Mouse (Mus musculus): ENCODE results near the gene Pip5k1b. TPM values are rescaled to one million over a fixed set of nuclear protein-coding genes. Genes with fewer than 3 reads are reported as not detected.

The Pip5k1b gene
- polyA plus RNA-seq, 2 experiments: 0.83 to 1.4 TPM

DNA sequence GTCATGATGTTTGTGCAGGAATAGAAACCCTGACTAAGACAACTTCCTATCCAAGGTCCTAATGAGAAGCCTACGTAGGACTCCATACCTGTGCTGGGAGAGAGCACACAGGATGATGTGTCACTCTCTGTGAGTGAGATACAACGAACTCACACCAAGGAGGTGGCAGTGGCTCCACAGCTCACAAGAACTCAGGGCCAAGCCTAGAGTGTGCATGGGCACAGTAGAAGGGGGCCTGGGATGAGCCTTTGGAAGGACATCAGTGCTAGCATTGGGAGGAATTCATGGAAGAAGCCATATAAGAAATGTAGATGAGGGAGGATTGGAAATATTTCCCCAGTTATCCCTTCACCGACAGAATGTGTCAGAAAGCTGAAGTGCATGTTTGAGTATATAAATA, 39.7 kb downstream of the Pip5k1b start:
- H3K9me3 ChIP-seq (ENCODE audit: control insufficient read depth, low read length): no peaks in the 10 kb centered on the region
- H3K27ac ChIP-seq (replicated peaks; ENCODE audit: low read depth, low read length): no peak overlapping the region
- no peak for ATAC-seq (ENCODE audit: low FRiP score, low read depth)
- H3K4me2 ChIP-seq (replicated peaks; ENCODE audit: low read depth, low read length, severe bottlenecking): no peak overlapping the region
- no peaks in the 10 kb centered on the region for H3K36me3 ChIP-seq (ENCODE audit: control insufficient read depth, insufficient read depth, low read length)
- no peak for TF ChIP-seq POLR2A (IDR thresholded peaks at IDR 0.05; ENCODE audit: borderline replicate concordance, extremely low read depth, insufficient read depth, insufficient read length)
- no peaks in the 10 kb centered on the region for H3K4me1 ChIP-seq (ENCODE audit: control insufficient read depth, insufficient read depth, low read length)
- no peak for DNase-seq (ENCODE audit: low spot score)
- no peak overlapping the region for H3K9ac ChIP-seq (ENCODE audit: low read depth, low read length, severe bottlenecking)
- H3K27me3 ChIP-seq (ENCODE audit: control insufficient read depth, insufficient read depth, low read length): no peaks in the 10 kb centered on the region
- H3K4me3 ChIP-seq (replicated peaks; ENCODE audit: low read length): no peak overlapping the region
- WGBS: 75% methylated on average over 3 of the region's 3 CpGs

DNA sequence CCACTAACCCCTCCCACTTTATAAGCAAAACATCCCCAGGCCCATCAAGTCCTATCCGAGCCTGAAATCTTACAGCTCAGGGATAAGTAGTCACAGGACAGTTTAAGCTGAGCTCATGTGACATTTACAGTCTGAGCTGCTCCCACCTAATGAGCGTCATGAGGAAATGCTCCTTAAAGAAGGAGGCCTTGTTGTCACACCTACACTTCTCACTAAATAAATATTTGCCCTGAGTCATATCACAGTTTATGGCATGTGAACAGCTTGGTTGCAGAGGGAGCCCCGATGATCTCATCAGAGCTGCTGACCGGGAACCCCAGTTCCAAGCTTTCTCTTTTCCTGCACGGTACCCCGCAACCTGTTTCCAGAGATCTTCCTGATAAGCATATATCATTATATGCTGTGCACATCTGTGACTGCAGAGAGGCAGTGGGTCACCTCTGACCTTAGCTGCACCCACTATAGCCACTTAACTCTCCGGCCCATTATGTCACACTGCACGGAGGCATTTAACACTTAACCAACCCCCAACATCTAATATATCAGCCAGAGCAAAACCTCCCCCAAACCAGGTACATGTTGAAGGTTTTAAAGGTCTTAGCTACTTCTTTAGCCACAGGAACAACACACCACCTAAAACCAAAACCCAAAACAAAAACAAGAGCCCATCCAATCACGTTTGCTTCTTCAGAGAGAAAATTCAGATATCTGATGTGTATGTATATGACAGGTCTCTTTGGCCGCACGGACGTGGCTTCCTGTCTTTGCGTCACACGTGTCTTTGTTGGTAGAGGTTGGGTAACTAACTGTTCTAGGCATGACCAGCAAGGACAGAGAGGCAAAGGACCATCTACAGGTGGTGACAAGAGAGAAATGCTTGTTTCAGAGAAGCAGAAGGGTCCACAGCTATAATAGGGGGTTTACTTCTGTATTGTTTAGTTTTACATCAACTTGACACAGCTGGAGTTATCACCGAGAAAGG, 40.7 kb downstream of the Pip5k1b start:
- WGBS: 76% methylated on average over 15 of the region's 15 CpGs
- H3K36me3 ChIP-seq (ENCODE audit: control insufficient read depth, insufficient read depth, low read length): no peaks in the 10 kb centered on the region
- H3K4me1 ChIP-seq (ENCODE audit: control insufficient read depth, insufficient read depth, low read length): no peaks in the 10 kb centered on the region
- no peak overlapping the region for H3K9ac ChIP-seq (ENCODE audit: low read depth, low read length, severe bottlenecking)
- H3K27me3 ChIP-seq (ENCODE audit: control insufficient read depth, insufficient read depth, low read length): no peaks in the 10 kb centered on the region
- DNase-seq (ENCODE audit: low spot score) (no peak), ATAC-seq (ENCODE audit: low FRiP score, low read depth) (no peak)
- H3K27ac ChIP-seq (replicated peaks; ENCODE audit: low read depth, low read length): no peak overlapping the region
- H3K9me3 ChIP-seq (ENCODE audit: control insufficient read depth, low read length): no peaks in the 10 kb centered on the region
- H3K4me2 ChIP-seq (replicated peaks; ENCODE audit: low read depth, low read length, severe bottlenecking): no peak overlapping the region
- no peak for TF ChIP-seq POLR2A (IDR thresholded peaks at IDR 0.05; ENCODE audit: borderline replicate concordance, extremely low read depth, insufficient read depth, insufficient read length)
- no peak overlapping the region for H3K4me3 ChIP-seq (replicated peaks; ENCODE audit: low read length)

DNA sequence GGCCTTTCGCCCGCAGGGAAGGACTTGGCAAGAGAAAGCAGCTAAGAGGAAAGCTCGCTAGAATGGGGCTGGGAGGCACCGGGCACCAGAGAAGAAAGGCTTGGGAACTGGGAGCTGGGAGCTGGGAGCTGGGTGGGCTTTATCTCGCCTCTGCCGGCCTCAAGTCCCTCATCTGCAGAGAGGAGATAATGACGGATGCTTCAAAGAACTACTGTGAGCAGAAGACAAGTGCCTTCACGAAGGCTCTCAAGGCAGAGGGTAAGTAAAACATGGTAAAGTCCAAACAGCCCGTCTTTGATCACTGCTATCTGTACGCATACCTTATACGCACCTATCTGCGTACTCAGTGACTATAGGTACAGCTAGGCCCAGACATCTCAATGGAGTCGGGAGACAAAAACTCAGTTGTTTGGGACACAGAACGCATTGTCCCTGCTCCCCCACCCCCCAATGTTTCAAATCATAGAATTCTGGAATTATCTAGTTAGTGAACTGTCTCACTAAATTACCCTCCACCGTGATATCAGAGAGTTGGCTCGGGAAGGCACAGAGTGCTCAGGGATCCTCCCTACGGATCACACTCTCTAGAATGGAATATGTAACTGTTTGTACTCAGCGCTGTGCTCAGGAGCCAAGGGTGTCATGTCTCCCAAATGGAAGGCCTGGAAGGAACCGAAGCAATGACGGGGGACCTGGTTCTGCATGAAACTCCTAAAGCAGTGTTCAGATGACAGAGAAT, 42.4 kb downstream of the Pip5k1b start:
- WGBS: 83% methylated on average over 20 of the region's 20 CpGs
- Histone ChIP-seq H3K27ac (replicated peaks; ENCODE audit: low read depth, low read length) (no peak overlapping the region), H3K4me2 (replicated peaks; ENCODE audit: low read depth, low read length, severe bottlenecking) (no peak overlapping the region), H3K9me3 (ENCODE audit: control insufficient read depth, low read length) (no peaks in the 10 kb centered on the region), H3K27me3 (ENCODE audit: control insufficient read depth, insufficient read depth, low read length) (no peaks in the 10 kb centered on the region), H3K9ac (ENCODE audit: low read depth, low read length, severe bottlenecking) (no peak overlapping the region), H3K36me3 (ENCODE audit: control insufficient read depth, insufficient read depth, low read length) (no peaks in the 10 kb centered on the region), H3K4me1 (ENCODE audit: control insufficient read depth, insufficient read depth, low read length) (no peaks in the 10 kb centered on the region), H3K4me3 (replicated peaks; ENCODE audit: low read length) (no peak overlapping the region)
- TF ChIP-seq POLR2A (IDR thresholded peaks at IDR 0.05; ENCODE audit: borderline replicate concordance, extremely low read depth, insufficient read depth, insufficient read length): no peak
- no peak for ATAC-seq (ENCODE audit: low FRiP score, low read depth)
- DNase-seq (ENCODE audit: low spot score): no peak

DNA sequence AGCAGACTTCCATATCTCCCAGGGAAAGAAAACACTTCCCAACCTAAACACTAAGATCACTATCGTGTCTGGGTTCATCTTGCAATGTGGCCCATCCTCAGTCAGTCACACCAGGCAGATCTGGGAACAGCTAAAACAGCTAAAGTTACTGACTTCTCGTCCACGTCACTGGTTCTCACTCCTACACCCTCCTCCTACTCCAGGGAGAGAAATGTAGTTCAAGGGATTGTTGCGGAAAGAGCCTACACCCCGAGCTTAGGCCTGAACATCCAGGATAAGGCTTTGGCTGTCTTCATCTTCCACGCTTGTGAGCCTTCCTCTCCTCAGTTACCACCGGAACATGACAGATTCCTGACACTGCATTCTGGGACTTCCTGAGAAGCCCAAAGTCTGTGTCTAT, 43.7 kb downstream of the Pip5k1b start:
- TF ChIP-seq POLR2A (IDR thresholded peaks at IDR 0.05; ENCODE audit: borderline replicate concordance, extremely low read depth, insufficient read depth, insufficient read length): no peak
- Histone ChIP-seq H3K36me3 (ENCODE audit: control insufficient read depth, insufficient read depth, low read length) (no peaks in the 10 kb centered on the region), H3K27me3 (ENCODE audit: control insufficient read depth, insufficient read depth, low read length) (no peaks in the 10 kb centered on the region), H3K9me3 (ENCODE audit: control insufficient read depth, low read length) (no peaks in the 10 kb centered on the region), H3K27ac (replicated peaks; ENCODE audit: low read depth, low read length) (no peak overlapping the region), H3K4me1 (ENCODE audit: control insufficient read depth, insufficient read depth, low read length) (no peaks in the 10 kb centered on the region), H3K9ac (ENCODE audit: low read depth, low read length, severe bottlenecking) (no peak overlapping the region), H3K4me2 (replicated peaks; ENCODE audit: low read depth, low read length, severe bottlenecking) (no peak overlapping the region), H3K4me3 (replicated peaks; ENCODE audit: low read length) (no peak overlapping the region)
- no peak for ATAC-seq (ENCODE audit: low FRiP score, low read depth)
- DNase-seq (ENCODE audit: low spot score): no peak
- whole genome bisulfite sequencing: 93% methylated on average over 7 of the region's 7 CpGs

DNA sequence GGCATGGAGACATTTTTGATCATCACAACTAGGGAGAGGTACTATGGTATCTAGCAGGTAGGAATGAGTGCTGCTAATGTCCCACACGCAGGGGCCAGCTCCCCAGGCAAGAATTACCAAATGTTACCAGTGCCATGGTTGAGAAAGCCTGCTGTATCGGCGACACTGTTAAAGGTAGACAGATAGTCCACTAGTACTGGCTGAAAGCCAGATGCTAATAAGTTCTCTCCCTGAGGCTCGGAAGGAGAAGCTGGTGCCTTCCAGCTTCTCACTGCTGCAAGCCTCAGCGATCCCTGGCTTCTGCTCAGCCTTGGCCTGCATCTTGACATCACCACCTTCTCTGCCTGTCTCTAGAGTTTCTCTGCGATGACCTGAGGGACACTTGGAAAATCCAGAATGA, 46.3 kb downstream of the Pip5k1b start:
- TF ChIP-seq POLR2A (IDR thresholded peaks at IDR 0.05; ENCODE audit: borderline replicate concordance, extremely low read depth, insufficient read depth, insufficient read length): no peak
- Histone ChIP-seq H3K27ac (replicated peaks; ENCODE audit: low read depth, low read length) (no peak overlapping the region), H3K36me3 (ENCODE audit: control insufficient read depth, insufficient read depth, low read length) (no peaks in the 10 kb centered on the region), H3K4me1 (ENCODE audit: control insufficient read depth, insufficient read depth, low read length) (no peaks in the 10 kb centered on the region), H3K27me3 (ENCODE audit: control insufficient read depth, insufficient read depth, low read length) (no peaks in the 10 kb centered on the region), H3K9ac (ENCODE audit: low read depth, low read length, severe bottlenecking) (no peak overlapping the region), H3K4me3 (replicated peaks; ENCODE audit: low read length) (no peak overlapping the region), H3K4me2 (replicated peaks; ENCODE audit: low read depth, low read length, severe bottlenecking) (no peak overlapping the region), H3K9me3 (ENCODE audit: control insufficient read depth, low read length) (no peaks in the 10 kb centered on the region)
- ATAC-seq (ENCODE audit: low FRiP score, low read depth): no peak
- no peak for DNase-seq (ENCODE audit: low spot score)
- WGBS: 79% methylated on average over 6 of the region's 6 CpGs

Measured in limb, embryonic 14.5 days (tissue).